Mouse (Mus musculus) brain, embryonic 14.5 days (tissue): ENCODE measurements around the gene Pgap3.

Experiments used
- CTCF ChIP-seq: fragments of 200-500 bp; IDR thresholded peaks from 2 replicates; pipeline ENCODE4 v1.5.1; 2012; ENCODE audit warnings: inconsistent platforms, mild to moderate bottlenecking, moderate library complexity, borderline replicate concordance; ENCODE audit not compliant: insufficient read depth, insufficient read length; ENCODE audit errors: extremely low read depth
- POLR2A ChIP-seq: fragments of 200-500 bp; IDR thresholded peaks from 2 replicates; pipeline ENCODE4 v1.6.1; 2012; ENCODE audit warnings: mild to moderate bottlenecking, inconsistent platforms, borderline replicate concordance; ENCODE audit not compliant: poor library complexity, insufficient read depth, insufficient read length, severe bottlenecking; ENCODE audit errors: extremely low read depth

GRCm38 (mm10) chr11:98418939-98419547 lies 18.8 kb upstream of the Pgap3 start:
- no peak for TF ChIP-seq CTCF
- no peak for TF ChIP-seq POLR2A
